Mouse (Mus musculus) frontal cortex, postnatal 25 days (tissue): Measurements from ENCODE around the gene Ppp1ca.

Experiments used
- DNase-seq, 2 experiments: peaks; one replicate each; pipeline ENCODE4 v3.0.0; 2022; ENCODE audit warnings: low spot score in 2 of 2

Gene Ppp1ca

GRCm38 (mm10) chr19:4231253-4232185, 39.7 kb downstream of the Ppp1ca start, which contains the start of gene Pold4:
Gene Pold4 (plus strand): TSS chr19:4231899.
- peak; percentile 92 to 95 for DNase-seq

GRCm38 (mm10) chr19:4232186-4232572, 40.3 kb downstream of the Ppp1ca start:
- peak in 1 of 2 experiments; percentile 28 for DNase-seq

- DNase-seq = no peak
These were observed 40.8 kb downstream of the Ppp1ca start for GRCm38 (mm10) chr19:4232651-4233050.

- no peak for DNase-seq
These were observed 42.7 kb downstream of the Ppp1ca start for GRCm38 (mm10) chr19:4234548-4234947.

- no peak for DNase-seq
These were observed 48.4 kb downstream of the Ppp1ca start for GRCm38 (mm10) chr19:4240247-4240668.

GRCm38 (mm10) chr19:4242416-4242815, 50.6 kb downstream of the Ppp1ca start:
- DNase-seq = no peak

GRCm38 (mm10) chr19:4244775-4245174, 52.9 kb downstream of the Ppp1ca start:
- DNase-seq = no peak
